Mouse (Mus musculus): Measurements from ENCODE around the gene Lcn10.

- TF ChIP-seq POLR2A (IDR thresholded peaks at IDR 0.05; ENCODE audit: borderline replicate concordance, extremely low read depth, low read depth, low read length), result no peak
- no peak for TF ChIP-seq CTCF (IDR thresholded peaks at IDR 0.05; ENCODE audit: insufficient read depth, low read length)
Measured at GRCm38 (mm10) chr2:25733199-25733930, 50.8 kb downstream of the Lcn10 start.
